Mouse (Mus musculus) neural tube, embryonic 12.5 days (tissue): ENCODE results near the gene Bax. TPM values are rescaled to one million over a fixed set of nuclear protein-coding genes. Genes with fewer than 3 reads are reported as not detected.
A peak's percentile ranks its signal among the peaks of the same experiment; 100 is the strongest.
"Not testable (repeated sequence)": the region's sequence is repeated elsewhere in the genome, so short reads cannot be mapped to it uniquely, and the experiment has no call there.

Source experiments
- ATAC-seq: fragments of 200-750 bp; cut with Nextera tagmentation; 2 replicates; pipeline ENCODE4 v1.8.0; 2017; ENCODE audit warnings: low read depth, mild to moderate bottlenecking, moderate TSS enrichment, moderate library complexity; ENCODE audit not compliant: low FRiP score
- H3K27ac ChIP-seq: fragments of 300-500 bp; sonication (generic); 2 replicates; pipeline ENCODE4 v1.5.1; 2016
- H3K27me3 ChIP-seq: fragments of 300-500 bp; sonication (generic); replicated peaks from 2 replicates; pipeline ENCODE4 v1.6.1; 2016; ENCODE audit warnings: mild to moderate bottlenecking
- H3K36me3 ChIP-seq: fragments of 300-500 bp; sonication (generic); 2 replicates; pipeline ENCODE4 v1.6.1; 2016; ENCODE audit warnings: mild to moderate bottlenecking
- H3K4me1 ChIP-seq: fragments of 300-500 bp; sonication (generic); 2 replicates; pipeline ENCODE4 v1.6.1; 2016
- H3K4me2 ChIP-seq: fragments of 300-500 bp; sonication (generic); replicated peaks from 2 replicates; pipeline ENCODE4 v1.6.1; 2016; ENCODE audit warnings: mild to moderate bottlenecking
- H3K4me3 ChIP-seq: fragments of 300-500 bp; sonication (generic); 2 replicates; pipeline ENCODE4 v1.5.1; 2016
- H3K9ac ChIP-seq: fragments of 300-500 bp; sonication (generic); 2 replicates; pipeline ENCODE4 v1.6.1; 2016; ENCODE audit warnings: mild to moderate bottlenecking
- H3K9me3 ChIP-seq: fragments of 300-500 bp; sonication (generic); 2 replicates; pipeline ENCODE4 v1.6.1; 2016; ENCODE audit warnings: mild to moderate bottlenecking
- WGBS: fragments of 180-500 bp; shearing (Covaris S2); methylation state at CpG from one replicate; pipeline ENCODE4 v1.1.7; 2016; 5-methylcytosine and 5-hydroxymethylcytosine counted together
- polyA plus RNA-seq: library from polyadenylated mRNA; unstranded; fragments of >200 nt; fragmentation: Nextera tagmentation; extraction: Ambion mirVana; gene quantifications from 2 replicates; pipeline ENCODE4 v1.2.1, GENCODE M21; 2016

The Bax gene
- polyA plus RNA-seq, 1 experiment from 2014 or later: 262 TPM

- 22% methylated on average over 3 of the region's 3 CpGs for WGBS
- Histone ChIP-seq H3K4me3 (no peak overlapping the region), H3K27me3 (no peaks in the 10 kb centered on the region), H3K4me2 (no peak overlapping the region; the same call in 1 of the 2 replicates), H3K9me3 (no peaks in the 10 kb centered on the region), H3K27ac (no peak overlapping the region), H3K9ac (no peak overlapping the region), H3K4me1 (peaks cover 10% of the 10 kb centered on the region), H3K36me3 (peaks cover 38% of the 10 kb centered on the region)
- ATAC-seq: no peak
These were observed 24.6 kb upstream of the Bax start for GRCm38 (mm10) chr7:45491264-45491663.

GRCm38 (mm10) chr7:45490822-45491221, 24.1 kb upstream of the Bax start:
- Histone ChIP-seq H3K27me3 (no peaks in the 10 kb centered on the region), H3K27ac (no peak overlapping the region), H3K9ac (no peak overlapping the region), H3K4me2 (peak overlapping the region; percentile 12; the same call in 1 of the 2 replicates), H3K9me3 (no peaks in the 10 kb centered on the region), H3K4me1 (peaks cover 10% of the 10 kb centered on the region), H3K36me3 (peaks cover 34% of the 10 kb centered on the region), H3K4me3 (no peak overlapping the region)
- ATAC-seq: no peak
- 32% methylated on average over 6 of the region's 9 CpGs for WGBS

GRCm38 (mm10) chr7:45489578-45489977, 22.9 kb upstream of the Bax start:
- H3K4me2 ChIP-seq: no peak overlapping the region
- ATAC-seq: no peak
- peaks cover 21% of the 10 kb centered on the region for H3K36me3 ChIP-seq
- H3K4me3 ChIP-seq: no peak overlapping the region
- H3K4me1 ChIP-seq: peaks cover 10% of the 10 kb centered on the region
- no peaks in the 10 kb centered on the region for H3K27me3 ChIP-seq
- no peak overlapping the region for H3K27ac ChIP-seq
- no peaks in the 10 kb centered on the region for H3K9me3 ChIP-seq
- 67% methylated on average over 7 of the region's 7 CpGs for WGBS
- H3K9ac ChIP-seq: no peak overlapping the region

GRCm38 (mm10) chr7:45488293-45489204, 21.9 kb upstream of the Bax start, which contains the start of gene Dhdh:
TSS of gene Dhdh (minus strand) at chr7:45488805.
- peaks cover 11% of the 10 kb centered on the region for H3K36me3 ChIP-seq
- H3K27ac ChIP-seq: no peak within 1 kb of the TSS
- peak within 1 kb of the TSS; percentile 52; the same call in 1 of the 2 replicates for H3K9ac ChIP-seq
- peak within 1 kb of the TSS; percentile 42 for H3K4me3 ChIP-seq
- H3K27me3 ChIP-seq: no peaks in the 10 kb centered on the region
- H3K4me1 ChIP-seq: peaks cover 10% of the 10 kb centered on the region
- WGBS: 8% methylated on average over 38 of the region's 38 CpGs
- H3K4me2 ChIP-seq: peak within 1 kb of the TSS; percentile 61
- H3K9me3 ChIP-seq: no peaks in the 10 kb centered on the region
- peak; percentile 74 for ATAC-seq

GRCm38 (mm10) chr7:45487861-45488292, 21.2 kb upstream of the Bax start:
- Histone ChIP-seq H3K36me3 (peaks cover 5% of the 10 kb centered on the region), H3K27me3 (no peaks in the 10 kb centered on the region), H3K27ac (no peak overlapping the region), H3K9ac (0 out of 2 replicates have a peak overlapping the region, but pooled peaks have one; percentile 52), H3K4me3 (peak overlapping the region; percentile 42), H3K4me1 (peaks cover 10% of the 10 kb centered on the region), H3K4me2 (peak overlapping the region; percentile 61), H3K9me3 (no peaks in the 10 kb centered on the region)
- 36% methylated on average over 11 of the region's 11 CpGs for WGBS
- ATAC-seq: peak; percentile 57

- Histone ChIP-seq H3K27ac (no peak within 1 kb of the TSS), H3K36me3 (no peaks in the 10 kb centered on the region; the same call in 1 of the 2 replicates), H3K9me3 (no peaks in the 10 kb centered on the region), H3K9ac (no peak within 1 kb of the TSS), H3K4me1 (peaks cover 10% of the 10 kb centered on the region), H3K27me3 (no peaks in the 10 kb centered on the region), H3K4me2 (0 out of 2 replicates have a peak within 1 kb of the TSS, but pooled peaks have one; percentile 61), H3K4me3 (no peak within 1 kb of the TSS)
- no peak for ATAC-seq
- WGBS: 88% methylated on average over 12 of the region's 12 CpGs
These were observed 20.2 kb upstream of the Bax start, which contains the start of gene Gm45808 for GRCm38 (mm10) chr7:45486761-45487415. TSS of gene Gm45808 (minus strand) at chr7:45486811.

- no peak overlapping the region for H3K27ac ChIP-seq
- ATAC-seq: no peak
- 84% methylated on average over 7 of the region's 7 CpGs for WGBS
These were observed 19.5 kb upstream of the Bax start for GRCm38 (mm10) chr7:45486158-45486557.

GRCm38 (mm10) chr7:45484985-45485384, 18.3 kb upstream of the Bax start:
- not testable (repeated sequence) for H3K27ac ChIP-seq, H3K27me3 ChIP-seq, H3K36me3 ChIP-seq, H3K4me2 ChIP-seq, H3K4me1 ChIP-seq, H3K9me3 ChIP-seq, H3K9ac ChIP-seq, H3K4me3 ChIP-seq, ATAC-seq
- WGBS: 96% methylated on average over 5 of the region's 5 CpGs

More at GRCm38 (mm10) chr7:45486158-45486557, 19.5 kb upstream of the Bax start:
- Histone ChIP-seq H3K36me3 (no peaks in the 10 kb centered on the region), H3K9me3 (no peaks in the 10 kb centered on the region), H3K4me3 (no peak overlapping the region), H3K27me3 (no peaks in the 10 kb centered on the region), H3K4me2 (no peak overlapping the region), H3K4me1 (peaks cover 7% of the 10 kb centered on the region), H3K9ac (no peak overlapping the region)

- Histone ChIP-seq H3K9me3 (no peaks in the 10 kb centered on the region), H3K9ac (no peak overlapping the region), H3K27me3 (no peaks in the 10 kb centered on the region), H3K36me3 (no peaks in the 10 kb centered on the region; the same call in 1 of the 2 replicates), H3K4me2 (no peak overlapping the region), H3K4me3 (no peak overlapping the region), H3K27ac (no peak overlapping the region), H3K4me1 (no peaks in the 10 kb centered on the region)
- ATAC-seq: no peak
- 71% methylated on average over 1 of the region's 1 CpGs for WGBS
These were observed 15.5 kb upstream of the Bax start for GRCm38 (mm10) chr7:45482166-45482565.

GRCm38 (mm10) chr7:45481374-45481927, 14.8 kb upstream of the Bax start, which contains the start of gene Tulp2:
TSS of gene Tulp2 (plus strand) at chr7:45481877.
- no peak within 1 kb of the TSS for H3K4me3 ChIP-seq
- WGBS: 49% methylated on average over 15 of the region's 15 CpGs
- no peak within 1 kb of the TSS for H3K9ac ChIP-seq
- no peaks in the 10 kb centered on the region for H3K27me3 ChIP-seq
- H3K4me1 ChIP-seq: no peaks in the 10 kb centered on the region
- H3K4me2 ChIP-seq: no peak within 1 kb of the TSS
- H3K9me3 ChIP-seq: no peaks in the 10 kb centered on the region
- ATAC-seq: peak; percentile 82; the same call in 1 of the 2 replicates
- no peak within 1 kb of the TSS for H3K27ac ChIP-seq
- no peaks in the 10 kb centered on the region; the same call in 1 of the 2 replicates for H3K36me3 ChIP-seq

GRCm38 (mm10) chr7:45480310-45480709, 13.6 kb upstream of the Bax start:
- H3K27ac ChIP-seq, H3K4me2 ChIP-seq, H3K36me3 ChIP-seq, H3K4me3 ChIP-seq, H3K9me3 ChIP-seq, H3K9ac ChIP-seq, H3K4me1 ChIP-seq, H3K27me3 ChIP-seq, ATAC-seq: not testable (repeated sequence)
- WGBS: 75% methylated on average over 4 of the region's 4 CpGs

GRCm38 (mm10) chr7:45478774-45479173, 12.1 kb upstream of the Bax start:
- no peaks in the 10 kb centered on the region; the same call in 1 of the 2 replicates for H3K36me3 ChIP-seq
- no peaks in the 10 kb centered on the region for H3K27me3 ChIP-seq
- H3K4me2 ChIP-seq: no peak overlapping the region
- H3K27ac ChIP-seq: no peak overlapping the region
- no peaks in the 10 kb centered on the region for H3K4me1 ChIP-seq
- no peak for ATAC-seq
- 91% methylated on average over 7 of the region's 7 CpGs for WGBS
- H3K9ac ChIP-seq: no peak overlapping the region
- H3K9me3 ChIP-seq: no peaks in the 10 kb centered on the region
- no peak overlapping the region for H3K4me3 ChIP-seq
